Mouse (Mus musculus) kidney, adult 2 months (tissue): Measurements from ENCODE around the gene Mafg.

Experiments
- CTCF ChIP-seq: fragments of 200-500 bp; conservative IDR thresholded peaks from 2 replicates; pipeline ENCODE4 v1.5.1; 2011; ENCODE audit warnings: low read depth, mild to moderate bottlenecking, control low read depth, low read length, moderate library complexity, mixed read lengths; ENCODE audit not compliant: insufficient read depth, insufficient read length
- POLR2A ChIP-seq: fragments of 200-500 bp; IDR thresholded peaks from one replicate; pipeline ENCODE4 v1.6.1; 2011; ENCODE audit warnings: low read depth, low read length, control low read depth

DNA sequence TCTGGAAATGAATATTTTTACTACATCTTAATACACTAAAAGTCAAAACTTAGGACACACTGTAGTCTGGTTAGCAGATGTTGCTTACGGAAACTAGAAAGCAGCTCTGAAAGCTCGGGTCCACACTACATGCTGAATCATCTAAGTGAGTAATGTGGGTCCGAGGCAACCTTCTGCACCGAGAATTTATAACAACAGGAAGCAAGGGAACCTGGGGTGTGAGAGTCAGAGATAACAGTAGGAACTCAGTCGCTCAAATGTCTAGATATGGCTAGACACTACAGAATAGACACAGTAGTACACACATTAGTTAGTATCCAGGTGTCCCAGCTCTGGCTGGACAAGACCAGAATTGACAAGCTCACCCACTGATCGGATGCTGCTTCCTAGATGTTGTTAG lies 44.9 kb downstream of the Mafg start:
- TF ChIP-seq CTCF: no peak
- TF ChIP-seq POLR2A: no peak
